Comparison of ENCODE assay signal across 17 mouse cellular contexts in the genomic region with DNA sequence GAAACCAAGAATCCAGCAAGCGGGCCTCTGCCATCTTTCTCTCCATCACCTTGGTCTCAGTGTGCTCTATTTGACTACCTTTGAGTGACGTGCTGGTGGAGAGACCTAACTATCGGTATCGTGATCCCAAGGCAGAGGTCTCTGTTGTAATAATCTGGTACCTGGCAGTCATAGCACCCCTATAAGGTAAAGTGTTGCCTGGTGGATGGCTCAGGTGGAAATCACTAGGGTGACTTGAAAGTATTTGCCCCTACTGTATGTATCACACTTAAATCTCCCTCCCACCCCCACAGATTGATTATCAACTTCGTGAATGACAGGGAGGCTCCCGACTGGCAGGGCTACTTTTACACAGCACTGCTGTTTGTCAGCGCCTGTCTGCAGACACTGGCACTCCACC.
"Had no signal": no experiment of that assay in that cellular context is flagged by ENCODE, and none has a peak within 500 bp of the region (broad histone marks: within the 10 kb centered on the region; RNA-seq: fewer than 3 reads in every experiment).

No protein-coding gene starts in this region.

- DNase-seq: retina, postnatal 1 day; right cerebral cortex, adult 18-20 months; right cerebral cortex, postnatal 14 days; right cerebral cortex, postnatal 25 days; right cerebral cortex, postnatal 4 days; spleen, adult 18-20 months; thymus, adult 18-20 months; thymus, adult 2 months; thymus, postnatal 14 days; thymus, postnatal 25 days; thymus, postnatal 36 days; thymus, postnatal 4 days had no signal

- H3K9me3 ChIP-seq: neural tube, embryonic 12.5 days; neural tube, embryonic 13.5 days; neural tube, embryonic 15.5 days; stomach, embryonic 15.5 days had no signal

- H3K27me3 ChIP-seq: neural tube, embryonic 12.5 days; neural tube, embryonic 13.5 days; neural tube, embryonic 15.5 days; stomach, embryonic 15.5 days had no signal

- H3K4me3 ChIP-seq: neural tube, embryonic 12.5 days; neural tube, embryonic 13.5 days; neural tube, embryonic 15.5 days; stomach, embryonic 15.5 days had no signal

- H3K4me1 ChIP-seq: neural tube, embryonic 12.5 days; neural tube, embryonic 13.5 days; neural tube, embryonic 15.5 days; stomach, embryonic 15.5 days had no signal

- H3K27ac ChIP-seq: neural tube, embryonic 12.5 days; neural tube, embryonic 13.5 days; neural tube, embryonic 15.5 days; stomach, embryonic 15.5 days; stomach, postnatal 0 days had no signal
